Mouse (Mus musculus): Measurements from ENCODE around the gene Naip1. TPM values are rescaled to one million over a fixed set of nuclear protein-coding genes. Genes with fewer than 3 reads are reported as not detected.
"Not testable (repeated sequence)": the region's sequence is repeated elsewhere in the genome, so short reads cannot be mapped to it uniquely, and the experiment has no call there.

The Naip1 gene
- total RNA-seq, 1 experiment from 2014 or later, result not detected

DNA sequence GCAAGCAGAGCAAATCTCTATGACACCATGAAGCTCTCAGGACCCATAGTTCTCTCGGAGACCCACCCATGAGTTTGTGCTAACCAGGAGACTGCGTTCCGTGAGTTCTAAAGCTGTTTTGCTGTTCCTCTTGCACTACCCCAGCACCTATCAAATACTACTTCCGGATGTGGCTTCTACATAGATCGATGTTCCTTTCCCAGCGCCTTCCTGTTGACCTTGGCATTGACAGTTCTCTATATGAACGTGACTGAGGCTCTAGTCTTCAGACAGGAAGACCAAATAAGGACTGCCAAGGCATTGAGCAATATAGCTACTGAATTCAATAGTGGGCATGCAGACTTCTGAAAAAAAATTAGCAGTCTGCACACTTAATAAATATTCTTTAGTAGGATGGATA, 44.4 kb downstream of the Naip1 start:
- ATAC-seq (replicated peaks; ENCODE audit: low read depth, poor library complexity, severe bottlenecking), result no peak

DNA sequence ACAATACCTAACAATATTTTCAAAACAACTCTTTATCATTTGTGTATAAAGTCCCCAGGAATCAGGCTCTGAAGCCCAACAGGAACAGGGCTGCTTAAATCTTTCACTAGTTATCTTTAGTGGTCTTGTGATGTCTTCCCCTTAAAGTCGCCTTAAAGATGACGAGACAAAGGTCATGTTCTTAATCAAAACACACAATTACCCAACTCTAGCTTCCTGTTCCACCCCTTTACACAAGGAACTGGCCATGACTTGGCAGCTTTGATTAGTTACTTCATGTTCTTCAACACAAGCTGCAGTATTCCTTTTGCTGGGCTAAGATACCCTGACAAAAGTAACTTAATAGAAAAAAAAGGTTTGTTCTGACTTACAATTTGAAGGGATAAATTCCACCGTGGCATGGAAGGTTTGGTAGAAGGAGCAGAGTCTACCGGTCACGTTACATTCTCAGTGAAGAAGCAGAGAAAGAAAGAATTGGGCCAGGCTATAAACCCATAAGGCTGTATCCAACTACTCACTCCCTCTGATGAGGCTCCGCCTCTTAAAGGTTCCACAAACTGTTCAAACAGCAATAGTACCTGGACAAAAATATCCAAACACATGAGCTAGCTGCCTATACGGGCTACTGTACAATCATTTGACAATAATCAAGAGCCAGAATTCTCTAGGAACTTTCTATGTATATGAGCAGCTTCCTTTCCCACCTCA, 49.6 kb downstream of the Naip1 start:
- not testable (repeated sequence) for ATAC-seq (replicated peaks; ENCODE audit: low read depth, poor library complexity, severe bottlenecking)

GRCm38 (mm10) chr13:100391021-100391420, 61.6 kb downstream of the Naip1 start:
- ATAC-seq (replicated peaks; ENCODE audit: low read depth, poor library complexity, severe bottlenecking), result 0 out of 2 replicates have a peak, but pooled peaks have one; percentile 32

DNA sequence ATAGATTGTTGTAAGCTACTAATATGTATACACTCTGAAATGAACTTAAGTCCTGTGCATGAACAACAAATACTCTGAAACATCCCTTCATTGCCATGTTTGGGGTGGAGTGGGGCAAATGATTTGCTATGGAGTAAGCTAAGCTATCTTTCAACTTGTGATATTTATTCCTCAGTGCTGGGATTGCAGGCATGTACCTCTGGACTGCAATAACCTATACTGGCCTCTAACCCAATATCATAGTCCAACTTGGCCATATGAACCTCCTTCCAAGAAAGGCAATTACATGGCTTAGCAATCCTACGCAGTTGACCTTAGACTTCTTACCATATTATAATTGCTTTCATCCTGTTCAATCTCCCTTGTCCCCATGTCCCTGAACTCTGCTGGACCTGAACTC, 82.1 kb downstream of the Naip1 start:
- ATAC-seq (replicated peaks; ENCODE audit: low read depth, poor library complexity, severe bottlenecking), result no peak

Other genes with a start within 250 kb of the Naip1 start
- gene Naip5, start 206.5 kb downstream of the Naip1 start, total RNA-seq (2017), result 10.0 and 11.7 TPM in 2 replicates
- 3.0 and 6.2 TPM in 2 replicates for gene Naip6, start 135.2 kb downstream of the Naip1 start, total RNA-seq (2017)
- 54.2 and 85.3 TPM in 2 replicates for gene Gtf2h2, start 39.7 kb upstream of the Naip1 start, total RNA-seq (2017)
- not detected in 2 replicates for gene Ocln, start 99.8 kb upstream of the Naip1 start, total RNA-seq (2017)
- gene Marveld2, start 164.1 kb upstream of the Naip1 start, total RNA-seq (2017), result 1.4 and 1.7 TPM in 2 replicates
- gene Ak6, start 198.1 kb upstream of the Naip1 start, total RNA-seq (2017), result 290 and 309 TPM in 2 replicates
- 35.2 and 46.3 TPM in 2 replicates for gene Rad17, start 198.2 kb upstream of the Naip1 start, total RNA-seq (2017)
- gene Taf9, start 198.7 kb upstream of the Naip1 start, total RNA-seq (2017), result 25.9 and 47.9 TPM in 2 replicates
- gene Ccdc125, start 216.8 kb upstream of the Naip1 start, total RNA-seq (2017), result 9.2 and 10.9 TPM in 2 replicates

Measured in common myeloid progenitor, adult 5-6 weeks (primary cell).